Mouse (Mus musculus) neutrophil, adult 83 days (primary cell): Measurements from ENCODE around the gene Socs2. TPM values are rescaled to one million over a fixed set of nuclear protein-coding genes. Genes with fewer than 3 reads are reported as not detected.

Source experiments
- total RNA-seq, 2 experiments: library from RNA; stranded (reverse); gene quantifications; one replicate each; pipeline ENCODE4 v1.2.4; 2023

Socs2 gene
- total RNA-seq = 1 to 10 TPM in 1 of 2 experiments, under 1 TPM in 1; 0.53 to 1.5 TPM

GRCm38 (mm10) chr10:95416685-95417495 is at the start of gene Socs2:
TSS of gene Socs2 (minus strand) at chr10:95417180.

Other genes starting within 250 kb of the Socs2 start
- 1 to 10 TPM; 8.1 to 8.3 TPM for gene Cradd, start 93.0 kb downstream of the Socs2 start, total RNA-seq
- 10 to 100 TPM; 33.8 to 39.9 TPM for gene Mrpl42, start 84.8 kb upstream of the Socs2 start, total RNA-seq
- 10 to 100 TPM; 66.7 to 74.8 TPM for gene Ube2n, start 98.0 kb upstream of the Socs2 start, total RNA-seq
- gene Nudt4, start 147.0 kb upstream of the Socs2 start, total RNA-seq = 100 to 1,000 TPM; 196 to 210 TPM